ENCODE assay signal across 8 mouse cellular contexts in genomic region chr12:59217331-59217730, GRCm38 (mm10). TPM values are rescaled to one million over a fixed set of nuclear protein-coding genes. Genes with fewer than 3 reads are reported as not detected.
DNase-seq lines count a peak whose midpoint lies in the region; ATAC-seq and TF ChIP-seq lines count a peak whose summit lies in the region.

No protein-coding gene starts in this region.

- H3K27ac ChIP-seq in limb, embryonic 14.5 days (replicated peaks; ENCODE audit: low read depth, low read length): no peak overlapping the region
- H3K27ac ChIP-seq in stomach, embryonic 15.5 days: no peak overlapping the region

- TF ChIP-seq POLR2A in limb, embryonic 14.5 days (IDR thresholded peaks at IDR 0.05; ENCODE audit: borderline replicate concordance, extremely low read depth, insufficient read depth, insufficient read length): no peak

- WGBS in limb, embryonic 14.5 days: 81% methylated on average over 3 of the region's 3 CpGs
- WGBS in stomach, embryonic 15.5 days: 72% methylated on average over 3 of the region's 3 CpGs

- no peak for ATAC-seq in erythroblast, adult 5-6 weeks (replicated peaks; ENCODE audit: low FRiP score, poor library complexity, severe bottlenecking)
- no peak for ATAC-seq in megakaryocyte, adult 5-6 weeks (ENCODE audit: poor library complexity, severe bottlenecking)
- ATAC-seq in limb, embryonic 14.5 days (ENCODE audit: low FRiP score, low read depth): no peak
- ATAC-seq in stomach, embryonic 15.5 days (ENCODE audit: insufficient read depth, low FRiP score, low read depth): no peak

- H3K4me3 ChIP-seq in erythroblast, embryonic 14.5 days (replicated peaks): peak overlapping the region; percentile 68
- peak overlapping the region; percentile 93 for H3K4me3 ChIP-seq in megakaryocyte, embryonic 14.5 days (replicated peaks)
- H3K4me3 ChIP-seq in limb, embryonic 14.5 days (replicated peaks; ENCODE audit: low read length): peak overlapping the region; percentile 91; the same call in 1 of the 2 replicates
- no peak overlapping the region for H3K4me3 ChIP-seq in stomach, embryonic 15.5 days (replicated peaks)

- no peak for DNase-seq in limb, embryonic 14.5 days (ENCODE audit: low spot score)
- no peak for DNase-seq in ovary, postnatal 36 days (ENCODE audit: low spot score)
- no peak for DNase-seq in kidney, postnatal 14 days

- H3K9ac ChIP-seq in limb, embryonic 14.5 days (ENCODE audit: low read depth, low read length, severe bottlenecking): no peak overlapping the region
- H3K9ac ChIP-seq in stomach, embryonic 15.5 days: no peak overlapping the region

- H3K4me1 ChIP-seq in erythroblast, embryonic 14.5 days (ENCODE audit: control insufficient read depth): peaks cover 37% of the 10 kb centered on the region
- H3K4me1 ChIP-seq in megakaryocyte, embryonic 14.5 days: peaks cover 56% of the 10 kb centered on the region
- peaks cover 14% of the 10 kb centered on the region for H3K4me1 ChIP-seq in limb, embryonic 14.5 days (ENCODE audit: control insufficient read depth, insufficient read depth, low read length)
- H3K4me1 ChIP-seq in stomach, embryonic 15.5 days: peaks cover 12% of the 10 kb centered on the region

- H3K9me3 ChIP-seq in erythroblast, embryonic 14.5 days (ENCODE audit: control insufficient read depth, low read length): no peaks in the 10 kb centered on the region
- no peaks in the 10 kb centered on the region for H3K9me3 ChIP-seq in megakaryocyte, embryonic 14.5 days
- H3K9me3 ChIP-seq in limb, embryonic 14.5 days (ENCODE audit: control insufficient read depth, low read length): no peaks in the 10 kb centered on the region
- H3K9me3 ChIP-seq in stomach, embryonic 15.5 days: no peaks in the 10 kb centered on the region

- H3K4me2 ChIP-seq in limb, embryonic 14.5 days (replicated peaks; ENCODE audit: low read depth, low read length, severe bottlenecking): 0 out of 2 replicates have a peak overlapping the region, but pooled peaks have one; percentile 94
- peak overlapping the region; percentile 86; the same call in 1 of the 2 replicates for H3K4me2 ChIP-seq in stomach, embryonic 15.5 days

- H3K27me3 ChIP-seq in erythroblast, embryonic 14.5 days (ENCODE audit: control insufficient read depth): no peaks in the 10 kb centered on the region
- H3K27me3 ChIP-seq in megakaryocyte, embryonic 14.5 days (replicated peaks): no peaks in the 10 kb centered on the region
- H3K27me3 ChIP-seq in limb, embryonic 14.5 days (ENCODE audit: control insufficient read depth, insufficient read depth, low read length): no peaks in the 10 kb centered on the region
- no peaks in the 10 kb centered on the region for H3K27me3 ChIP-seq in stomach, embryonic 15.5 days (replicated peaks)

- H3K36me3 ChIP-seq in erythroblast, embryonic 14.5 days (ENCODE audit: control insufficient read depth): peaks cover 4% of the 10 kb centered on the region
- peaks cover 17% of the 10 kb centered on the region for H3K36me3 ChIP-seq in megakaryocyte, embryonic 14.5 days (replicated peaks; ENCODE audit: low read length)
- no peaks in the 10 kb centered on the region for H3K36me3 ChIP-seq in limb, embryonic 14.5 days (ENCODE audit: control insufficient read depth, insufficient read depth, low read length)
- H3K36me3 ChIP-seq in stomach, embryonic 15.5 days: no peaks in the 10 kb centered on the region

RNA-seq across cellular contexts. Expression of gene Fbxo33, which starts 2.2 kb away (rescaled TPM):
- 0.40 and 0.44 TPM in 2 replicates for polyA plus RNA-seq in erythroblast, embryonic 14.5 days (2012)
- total RNA-seq in erythroblast, adult 5-6 weeks (2015; ENCODE audit: low replicate concordance): 42.7 and 53.5 TPM in 2 replicates
- total RNA-seq in erythroblast, adult 5-6 weeks (2017; ENCODE audit: low replicate concordance): 33.0 and 34.4 TPM in 2 replicates
- polyA plus RNA-seq in megakaryocyte, embryonic 14.5 days (2012; ENCODE audit: insufficient read depth, low replicate concordance): 3.6 and 8.6 TPM in 2 replicates
- 39.6 and 54.6 TPM in 2 replicates for total RNA-seq in megakaryocyte, adult 5-6 weeks (2015)
- total RNA-seq in megakaryocyte, adult 5-6 weeks (2017): 32.0 and 35.7 TPM in 2 replicates
- polyA plus RNA-seq in limb, embryonic 14.5 days (2012; rRNA removed): 10.2 and 12.8 TPM in 2 replicates
- polyA plus RNA-seq in limb, embryonic 14.5 days (2014; fragmentation: Nextera tagmentation; extraction: Ambion mirVana): 10.5 and 11.0 TPM in 2 replicates
- 8.2 and 9.1 TPM in 2 replicates for polyA plus RNA-seq in stomach, embryonic 15.5 days (2015; fragmentation: Nextera tagmentation; extraction: Ambion mirVana)
